Mouse (Mus musculus) ES-Bruce4 (cell line): ENCODE measurements around the gene Pde4d. TPM values are rescaled to one million over a fixed set of nuclear protein-coding genes. Genes with fewer than 3 reads are reported as not detected.

Experiments used
- H3K27ac ChIP-seq: 2 replicates; pipeline ENCODE4 v1.5.1; 2012; ENCODE audit warnings: low read length, inconsistent platforms; ENCODE audit not compliant: insufficient read depth
- H3K27me3 ChIP-seq: 2 replicates; pipeline ENCODE4 v1.6.1; 2012; ENCODE audit warnings: mild to moderate bottlenecking, low read length, inconsistent platforms; ENCODE audit not compliant: control insufficient read depth, poor library complexity, insufficient read depth, severe bottlenecking
- H3K36me3 ChIP-seq: 2 replicates; pipeline ENCODE4 v1.6.1; 2012; ENCODE audit warnings: inconsistent platforms, mild to moderate bottlenecking, low read length, moderate library complexity; ENCODE audit not compliant: control insufficient read depth, poor library complexity, insufficient read depth, severe bottlenecking
- H3K4me1 ChIP-seq: one replicate; pipeline ENCODE4 v1.8.1; 2011; ENCODE audit warnings: low read length; ENCODE audit not compliant: control insufficient read depth, insufficient read depth
- H3K4me3 ChIP-seq: 2 replicates; pipeline ENCODE4 v1.5.1; 2011; ENCODE audit warnings: low read depth, mild to moderate bottlenecking, low read length
- H3K9ac ChIP-seq: 2 replicates; pipeline ENCODE4 v1.6.1; 2012; ENCODE audit warnings: low read depth, mild to moderate bottlenecking, inconsistent platforms; ENCODE audit not compliant: poor library complexity, severe bottlenecking
- H3K9me3 ChIP-seq: replicated peaks from 2 replicates; pipeline ENCODE4 v1.6.1; 2012; ENCODE audit warnings: mild to moderate bottlenecking, low read length, inconsistent platforms; ENCODE audit not compliant: control insufficient read depth, poor library complexity, insufficient read depth, severe bottlenecking
- CTCF ChIP-seq: IDR thresholded peaks from one replicate; pipeline ENCODE4 v1.8.1; 2011; ENCODE audit warnings: low read depth, low read length
- EP300 ChIP-seq: IDR thresholded peaks from 2 replicates; pipeline ENCODE4 v1.6.1; 2011; ENCODE audit warnings: low read depth, low read length; ENCODE audit not compliant: insufficient read depth
- POLR2A ChIP-seq: IDR thresholded peaks from one replicate; pipeline ENCODE4 v1.8.1; 2011; ENCODE audit warnings: low read length; ENCODE audit not compliant: insufficient read depth
- polyA plus RNA-seq: library from polyadenylated mRNA; stranded (reverse); fragments of >200 nt; gene quantifications from 2 replicates; pipeline ENCODE4 v1.2.4, GENCODE M21; 2011; ENCODE audit warnings: low read depth; ENCODE audit not compliant: missing spikeins, insufficient read depth, insufficient read length

Gene Pde4d
- polyA plus RNA-seq, 1 experiment: 5.0 TPM

- Histone ChIP-seq H3K4me3 (no peak overlapping the region), H3K4me1 (peaks cover 3% of the 10 kb centered on the region), H3K27me3 (no peaks in the 10 kb centered on the region), H3K9ac (no peak overlapping the region), H3K9me3 (no peaks in the 10 kb centered on the region), H3K27ac (no peak overlapping the region), H3K36me3 (no peaks in the 10 kb centered on the region)
- no peak for TF ChIP-seq EP300
- TF ChIP-seq CTCF: no peak
- TF ChIP-seq POLR2A: no peak
These were observed 1230.5 kb downstream of the Pde4d start for GRCm38 (mm10) chr13:109680229-109680628.

- Histone ChIP-seq H3K9ac (no peak overlapping the region), H3K4me1 (peaks cover 3% of the 10 kb centered on the region), H3K27ac (no peak overlapping the region), H3K27me3 (no peaks in the 10 kb centered on the region), H3K4me3 (no peak overlapping the region), H3K36me3 (no peaks in the 10 kb centered on the region), H3K9me3 (no peaks in the 10 kb centered on the region)
- TF ChIP-seq POLR2A (no peak), EP300 (no peak), CTCF (no peak)
These were observed 1232.0 kb downstream of the Pde4d start for GRCm38 (mm10) chr13:109681699-109682293.

GRCm38 (mm10) chr13:109683001-109683400 lies 1233.3 kb downstream of the Pde4d start:
- TF ChIP-seq POLR2A: no peak
- Histone ChIP-seq H3K9ac (no peak overlapping the region), H3K4me3 (no peak overlapping the region), H3K27me3 (no peaks in the 10 kb centered on the region), H3K9me3 (no peaks in the 10 kb centered on the region), H3K27ac (no peak overlapping the region), H3K4me1 (peaks cover 2% of the 10 kb centered on the region), H3K36me3 (no peaks in the 10 kb centered on the region)

- Histone ChIP-seq H3K27me3 (no peaks in the 10 kb centered on the region), H3K4me1 (peaks cover 2% of the 10 kb centered on the region), H3K9ac (no peak overlapping the region), H3K27ac (no peak overlapping the region; the same call in 1 of the 2 replicates), H3K4me3 (no peak overlapping the region), H3K36me3 (no peaks in the 10 kb centered on the region), H3K9me3 (no peaks in the 10 kb centered on the region)
- TF ChIP-seq EP300 (no peak), CTCF (no peak), POLR2A (no peak)
These were observed 1235.2 kb downstream of the Pde4d start for GRCm38 (mm10) chr13:109684985-109685295.

GRCm38 (mm10) chr13:109685296-109686115 lies 1235.8 kb downstream of the Pde4d start:
- H3K27ac ChIP-seq: peak overlapping the region; percentile 41
- H3K9ac ChIP-seq: peak overlapping the region; percentile 43
- peaks cover 2% of the 10 kb centered on the region for H3K4me1 ChIP-seq
- H3K27me3 ChIP-seq: no peaks in the 10 kb centered on the region
- H3K36me3 ChIP-seq: no peaks in the 10 kb centered on the region
- no peak for TF ChIP-seq POLR2A
- TF ChIP-seq CTCF: no peak
- TF ChIP-seq EP300: peak; percentile 76
- no peaks in the 10 kb centered on the region for H3K9me3 ChIP-seq
- peak overlapping the region; percentile 73 for H3K4me3 ChIP-seq

- TF ChIP-seq CTCF (no peak), EP300 (no peak), POLR2A (no peak)
- no peaks in the 10 kb centered on the region for H3K9me3 ChIP-seq
- peak overlapping the region; percentile 41; the same call in 1 of the 2 replicates for H3K27ac ChIP-seq
- peak overlapping the region; percentile 73 for H3K4me3 ChIP-seq
- peaks cover 2% of the 10 kb centered on the region for H3K4me1 ChIP-seq
- H3K27me3 ChIP-seq: no peaks in the 10 kb centered on the region
- no peaks in the 10 kb centered on the region for H3K36me3 ChIP-seq
- peak overlapping the region; percentile 43 for H3K9ac ChIP-seq
These were observed 1236.5 kb downstream of the Pde4d start for GRCm38 (mm10) chr13:109686116-109686876.
